ENCODE assay signal across 9 mouse cellular contexts in genomic region chr4:109036327-109036726, GRCm38 (mm10). TPM values are rescaled to one million over a fixed set of nuclear protein-coding genes. Genes with fewer than 3 reads are reported as not detected.
DNase-seq lines count a peak whose midpoint lies in the region; TF ChIP-seq lines count a peak whose summit lies in the region.
"Had no signal": no experiment of that assay in that cellular context is flagged by ENCODE, and none has a peak within 500 bp of the region (broad histone marks: within the 10 kb centered on the region; RNA-seq: fewer than 3 reads in every experiment).

No protein-coding gene starts in this region.

- no peaks in the 10 kb centered on the region for H3K4me1 ChIP-seq in cerebellum, adult 2 months (ENCODE audit: control insufficient read depth, insufficient read depth, low read length)
- H3K4me1 ChIP-seq: limb, embryonic 12.5 days had no signal

- no peaks in the 10 kb centered on the region for H3K27me3 ChIP-seq in cerebellum, adult 2 months (ENCODE audit: control insufficient read depth, insufficient read depth, low read length)
- H3K27me3 ChIP-seq: limb, embryonic 12.5 days had no signal

- peak; percentile 22 to 47 for DNase-seq in cerebellum, adult 2 months
- no peak for DNase-seq in cerebellum, adult 11-12 months
- DNase-seq in right cerebral cortex, postnatal 14 days, result peak; percentile 59
- DNase-seq in right cerebral cortex, postnatal 25 days, result no peak
- DNase-seq in embryo, embryonic 10 days (ENCODE audit: low spot score), result peak; percentile 76
- peak; percentile 20 for DNase-seq in hindlimb bud, embryonic 11.5 days (ENCODE audit: extremely low spot score, low read depth, low spot score)
- DNase-seq in lung, postnatal 4 days, result peak; percentile 50 to 70
- peak; percentile 27 to 32 for DNase-seq in thymus, adult 18-20 months

- H3K27ac ChIP-seq in cerebellum, adult 2 months (ENCODE audit: insufficient read depth, low read length), result no peak overlapping the region
- H3K27ac ChIP-seq: limb, embryonic 12.5 days had no signal

- no peak overlapping the region for H3K4me3 ChIP-seq in cerebellum, adult 2 months (replicated peaks; ENCODE audit: insufficient read depth, low read depth, low read length)
- H3K4me3 ChIP-seq: limb, embryonic 12.5 days had no signal

- peak; percentile 62 for TF ChIP-seq CTCF in cerebellum, adult 2 months (IDR thresholded peaks at IDR 0.05; ENCODE audit: borderline replicate concordance, insufficient read depth, low read depth, low read length)

- no peak for TF ChIP-seq POLR2A in cerebellum, adult 2 months (IDR thresholded peaks at IDR 0.05; ENCODE audit: borderline replicate concordance, insufficient read depth, low read length)

RNA-seq across cellular contexts. Expression of gene Nrd1, which starts 35.9 kb away (rescaled TPM):
- 136 and 150 TPM in 2 replicates for polyA plus RNA-seq in cerebellum, adult 2 months (2012; rRNA removed)

Comparison
In these comparisons a context has a peak if more than half of its experiments do, and no peak if none do; other contexts are left out.
1. DNase-seq: peak in cerebellum, adult 2 months (2 of 2), right cerebral cortex, postnatal 14 days (single experiment), embryo, embryonic 10 days (single experiment), hindlimb bud, embryonic 11.5 days (single experiment), lung, postnatal 4 days (2 of 2) and thymus, adult 18-20 months (2 of 2); none in cerebellum, adult 11-12 months (single experiment) and right cerebral cortex, postnatal 25 days (single experiment).